Mouse (Mus musculus): ENCODE results near the gene Nipal1.

GRCm38 (mm10) chr5:72665281-72665680, 17.7 kb downstream of the Nipal1 start:
- no peak for TF ChIP-seq IRF4 (IDR thresholded peaks at IDR 0.05; ENCODE audit: low read depth, low read length)
- TF ChIP-seq CTCF (conservative IDR thresholded peaks at IDR 0.05 in 1 of 2, IDR thresholded peaks at IDR 0.05 in 1 of 2; ENCODE audit: low read depth in 2 of 2, low read length in 2 of 2): peak; percentile 86 to 99
- TF ChIP-seq CHD1 (IDR thresholded peaks at IDR 0.05; ENCODE audit: low read depth, low read length): no peak
- TF ChIP-seq NRF1 (IDR thresholded peaks at IDR 0.05; ENCODE audit: low read depth, low read length): no peak
- no peak for TF ChIP-seq GABPA (IDR thresholded peaks at IDR 0.05; ENCODE audit: insufficient replicate concordance, low read depth, low read length)
- TF ChIP-seq BHLHE40 (IDR thresholded peaks at IDR 0.05; ENCODE audit: low read depth, low read length): 0 out of 2 replicates have a peak, but pooled peaks have one; percentile 13
- no peak for TF ChIP-seq POLR2AphosphoS2 (IDR thresholded peaks at IDR 0.05; ENCODE audit: low read depth, low read length)

Data from CH12.LX (cell line).